17 mouse cellular contexts compared by ENCODE assay signal in the genomic region with DNA sequence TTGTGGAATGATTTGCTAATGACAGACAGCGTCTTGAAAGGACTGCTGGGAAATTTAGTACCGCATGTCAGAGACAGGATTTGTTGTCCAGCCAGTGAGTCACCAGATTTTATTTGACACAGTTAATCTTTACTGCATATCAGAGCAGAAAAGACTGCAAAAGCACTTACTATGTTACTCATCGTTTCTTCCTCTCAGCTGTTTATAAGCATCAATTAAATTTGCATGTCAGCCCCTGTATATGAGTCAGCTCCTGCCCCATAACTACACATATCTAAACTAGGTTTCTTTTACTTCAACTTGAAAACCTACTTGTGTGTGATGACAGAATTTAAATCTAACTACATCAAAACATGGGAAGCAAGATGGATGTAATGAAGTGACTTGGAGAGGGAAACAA.
"Had no signal": no experiment of that assay in that cellular context is flagged by ENCODE, and none has a peak within 500 bp of the region (broad histone marks: within the 10 kb centered on the region; RNA-seq: fewer than 3 reads in every experiment).

No protein-coding gene starts in this region.

- H3K27ac ChIP-seq: left cerebral cortex, adult 2 months; liver, embryonic 13.5 days; macrophage; midbrain, embryonic 13.5 days; stomach, embryonic 15.5 days had no signal

- H3K9me3 ChIP-seq: liver, embryonic 13.5 days; midbrain, embryonic 13.5 days; stomach, embryonic 15.5 days had no signal

- H3K4me1 ChIP-seq: liver, embryonic 13.5 days; midbrain, embryonic 13.5 days; stomach, embryonic 15.5 days had no signal

- H3K9ac ChIP-seq: liver, embryonic 13.5 days; midbrain, embryonic 13.5 days; stomach, embryonic 15.5 days had no signal

- H3K4me2 ChIP-seq: liver, embryonic 13.5 days; midbrain, embryonic 13.5 days; stomach, embryonic 15.5 days had no signal

- H3K27me3 ChIP-seq: liver, embryonic 13.5 days; midbrain, embryonic 13.5 days; stomach, embryonic 15.5 days had no signal

- ATAC-seq: midbrain, embryonic 13.5 days; midbrain, embryonic 16.5 days had no signal

- DNase-seq: kidney, adult 18-20 months; kidney, adult 9 months; kidney, postnatal 10 days; kidney, postnatal 36 days; layer of hippocampus, postnatal 36 days; liver, embryonic 13.5 days; lung, adult 2 months; lung, postnatal 14 days; retina, postnatal 1 day; right cerebral cortex, postnatal 25 days; spleen, adult 18-20 months; thymus, postnatal 25 days had no signal

- H3K4me3 ChIP-seq: left cerebral cortex, adult 2 months; liver, embryonic 13.5 days; midbrain, embryonic 13.5 days; stomach, embryonic 15.5 days had no signal

- H3K36me3 ChIP-seq: liver, embryonic 13.5 days; midbrain, embryonic 13.5 days; stomach, embryonic 15.5 days had no signal
